Mouse (Mus musculus) lung, postnatal 0 days (tissue): ENCODE measurements around the gene Entpd7.

Source experiments
- CTCF ChIP-seq: IDR thresholded peaks from 2 replicates; pipeline ENCODE4 v1.5.1; 2016; ENCODE audit warnings: antibody characterized with exemption, mild to moderate bottlenecking
- EP300 ChIP-seq: IDR thresholded peaks from 2 replicates; pipeline ENCODE4 v1.6.1; 2016; ENCODE audit warnings: antibody characterized with exemption, mild to moderate bottlenecking, control low read depth

- no peak for TF ChIP-seq EP300
- TF ChIP-seq CTCF, result no peak
Observed at GRCm38 (mm10) chr19:43708206-43708605, 18.7 kb downstream of the Entpd7 start.
